ENCODE assay signal across 8 mouse cellular contexts in genomic region chr11:101465101-101465868, GRCm38 (mm10). TPM values are rescaled to one million over a fixed set of nuclear protein-coding genes. Genes with fewer than 3 reads are reported as not detected.
DNase-seq lines count a peak whose midpoint lies in the region; ATAC-seq and TF ChIP-seq lines count a peak whose summit lies in the region.

No protein-coding gene starts in this region.

- DNase-seq in brain, adult 2 months (ENCODE audit: low read depth, low spot score) = peak; percentile 60
- DNase-seq in gastrocnemius, adult 8-10 months (ENCODE audit: low spot score in 2 of 2) = peak; percentile 67 to 77
- peak; percentile 42 for DNase-seq in liver, embryonic 13.5 days
- DNase-seq in naive thymus-derived CD4-positive, alpha-beta T cell, adult 2 months (ENCODE audit: low read depth) = peak; percentile 70
- DNase-seq in thymus, adult 2 months = peak; percentile 31

- WGBS in hindbrain, embryonic 16.5 days = under 1% methylated on average over 51 of the region's 51 CpGs
- WGBS in liver, embryonic 13.5 days (ENCODE audit: insufficient replicate concordance) = under 1% methylated on average over 51 of the region's 51 CpGs
- under 1% methylated on average over 51 of the region's 51 CpGs for WGBS in thymus, adult 2 months

- H3K36me3 ChIP-seq in erythroblast, embryonic 14.5 days (ENCODE audit: control insufficient read depth) = peaks cover 8% of the 10 kb centered on the region
- peaks cover 15% of the 10 kb centered on the region for H3K36me3 ChIP-seq in hindbrain, embryonic 16.5 days (ENCODE audit: control insufficient read depth, insufficient read depth, low read length)
- peaks cover 7% of the 10 kb centered on the region for H3K36me3 ChIP-seq in liver, embryonic 13.5 days
- peaks cover under 1% of the 10 kb centered on the region; the same call in 1 of the 2 replicates for H3K36me3 ChIP-seq in thymus, adult 2 months (ENCODE audit: control insufficient read depth, insufficient read depth, low read length)

- peaks cover 62% of the 10 kb centered on the region for H3K4me1 ChIP-seq in erythroblast, embryonic 14.5 days (ENCODE audit: control insufficient read depth)
- peaks cover 46% of the 10 kb centered on the region for H3K4me1 ChIP-seq in hindbrain, embryonic 16.5 days (ENCODE audit: control insufficient read depth, insufficient read depth, low read depth, low read length)
- peaks cover 73% of the 10 kb centered on the region for H3K4me1 ChIP-seq in liver, embryonic 13.5 days (replicated peaks)
- H3K4me1 ChIP-seq in thymus, adult 2 months (replicated peaks; ENCODE audit: control insufficient read depth, insufficient read depth, low read length) = peaks cover 24% of the 10 kb centered on the region

- peak overlapping the region; percentile 93 for H3K9ac ChIP-seq in hindbrain, embryonic 16.5 days (ENCODE audit: low read depth, low read length)
- H3K9ac ChIP-seq in liver, embryonic 13.5 days = peak overlapping the region; percentile 70

- TF ChIP-seq CTCF in thymus, adult 2 months (IDR thresholded peaks at IDR 0.05; ENCODE audit: borderline replicate concordance, control insufficient read depth, extremely low read depth, insufficient read depth, low read length, poor library complexity) = no peak

- peak overlapping the region; percentile 94 for H3K27ac ChIP-seq in hindbrain, embryonic 16.5 days (ENCODE audit: low read depth, low read length)
- H3K27ac ChIP-seq in liver, embryonic 13.5 days = peak overlapping the region; percentile 60
- H3K27ac ChIP-seq in thymus, adult 2 months (ENCODE audit: control insufficient read depth, insufficient read depth, low read length) = no peak overlapping the region

- peaks cover 78% of the 10 kb centered on the region for H3K27me3 ChIP-seq in erythroblast, embryonic 14.5 days (ENCODE audit: control insufficient read depth)
- no peaks in the 10 kb centered on the region for H3K27me3 ChIP-seq in hindbrain, embryonic 16.5 days (replicated peaks; ENCODE audit: control insufficient read depth, insufficient read depth, low read length)
- H3K27me3 ChIP-seq in liver, embryonic 13.5 days = peaks cover 66% of the 10 kb centered on the region
- H3K27me3 ChIP-seq in thymus, adult 2 months (ENCODE audit: control insufficient read depth, insufficient read depth, low read length) = no peaks in the 10 kb centered on the region

- TF ChIP-seq POLR2A in thymus, adult 2 months (IDR thresholded peaks at IDR 0.05; ENCODE audit: control insufficient read depth, extremely low read depth, insufficient read depth, low read length, poor library complexity) = no peak

- peak overlapping the region; percentile 61 for H3K4me2 ChIP-seq in hindbrain, embryonic 16.5 days (ENCODE audit: low read length)
- peak overlapping the region; percentile 97 for H3K4me2 ChIP-seq in liver, embryonic 13.5 days

- no peaks in the 10 kb centered on the region for H3K9me3 ChIP-seq in erythroblast, embryonic 14.5 days (ENCODE audit: control insufficient read depth, low read length)
- H3K9me3 ChIP-seq in hindbrain, embryonic 16.5 days (ENCODE audit: control insufficient read depth, low read length) = no peaks in the 10 kb centered on the region
- no peaks in the 10 kb centered on the region for H3K9me3 ChIP-seq in liver, embryonic 13.5 days (replicated peaks)

- ATAC-seq in erythroblast, adult 5-6 weeks (replicated peaks; ENCODE audit: low FRiP score, poor library complexity, severe bottlenecking) = no peak
- ATAC-seq in hindbrain, embryonic 16.5 days = peak; percentile 25
- ATAC-seq in liver, embryonic 13.5 days (ENCODE audit: low read depth) = peak; percentile 37

- H3K4me3 ChIP-seq in erythroblast, embryonic 14.5 days (replicated peaks) = peak overlapping the region; percentile 69
- H3K4me3 ChIP-seq in hindbrain, embryonic 16.5 days (ENCODE audit: low read length) = peak overlapping the region; percentile 94
- peak overlapping the region; percentile 69 for H3K4me3 ChIP-seq in liver, embryonic 13.5 days (replicated peaks)
- peak overlapping the region; percentile 92 for H3K4me3 ChIP-seq in thymus, adult 2 months (ENCODE audit: control insufficient read depth, insufficient read depth, low read length)

RNA-seq across cellular contexts. Expression of gene Rnd2, which starts 0.5 kb away (rescaled TPM):
- polyA plus RNA-seq in erythroblast, embryonic 14.5 days (2012) = 0.09 and 0.16 TPM in 2 replicates
- not detected in 2 replicates for total RNA-seq in erythroblast, adult 5-6 weeks (2015; ENCODE audit: low replicate concordance)
- total RNA-seq in erythroblast, adult 5-6 weeks (2017; ENCODE audit: low replicate concordance) = 1.4 TPM in 1 of 2 replicates, not detected in the other
- total RNA-seq in gastrocnemius, adult 8-10 months (2022) = 1 to 10 TPM; 2.4 to 3.9 (median 3.5) TPM
- 83.2 and 90.6 TPM in 2 replicates for polyA plus RNA-seq in hindbrain, embryonic 16.5 days (2015; fragmentation: Nextera tagmentation; extraction: Ambion mirVana)
- polyA plus RNA-seq in liver, embryonic 13.5 days (2015; fragmentation: Nextera tagmentation; extraction: Ambion mirVana) = 3.1 and 3.4 TPM in 2 replicates
- polyA plus RNA-seq in thymus, adult 2 months (2012; rRNA removed) = 3.5 and 4.3 TPM in 2 replicates

RNA-seq across cellular contexts. Expression of gene Vat1, which starts 0.7 kb away (rescaled TPM):
- 0.69 and 0.80 TPM in 2 replicates for polyA plus RNA-seq in erythroblast, embryonic 14.5 days (2012)
- 12.3 and 16.1 TPM in 2 replicates for total RNA-seq in erythroblast, adult 5-6 weeks (2015; ENCODE audit: low replicate concordance)
- 6.7 and 8.1 TPM in 2 replicates for total RNA-seq in erythroblast, adult 5-6 weeks (2017; ENCODE audit: low replicate concordance)
- total RNA-seq in gastrocnemius, adult 8-10 months (2022) = 10 to 100 TPM in 2 of 4 experiments, 1 to 10 TPM in 2; 7.9 to 14.0 (median 9.8) TPM
- 125 and 134 TPM in 2 replicates for polyA plus RNA-seq in hindbrain, embryonic 16.5 days (2015; fragmentation: Nextera tagmentation; extraction: Ambion mirVana)
- polyA plus RNA-seq in liver, embryonic 13.5 days (2015; fragmentation: Nextera tagmentation; extraction: Ambion mirVana) = 8.8 and 8.9 TPM in 2 replicates
- polyA plus RNA-seq in thymus, adult 2 months (2012; rRNA removed) = 67.9 and 73.6 TPM in 2 replicates

RNA-seq across cellular contexts. Expression of gene Ifi35, which starts 17.1 kb away (rescaled TPM):
- polyA plus RNA-seq in erythroblast, embryonic 14.5 days (2012) = 1.6 and 2.1 TPM in 2 replicates
- total RNA-seq in erythroblast, adult 5-6 weeks (2015; ENCODE audit: low replicate concordance) = 71.9 and 78.0 TPM in 2 replicates
- 62.4 and 81.0 TPM in 2 replicates for total RNA-seq in erythroblast, adult 5-6 weeks (2017; ENCODE audit: low replicate concordance)
- total RNA-seq in gastrocnemius, adult 8-10 months (2022) = 1 to 10 TPM; 7.4 to 9.7 (median 8.7) TPM
- 3.9 and 4.8 TPM in 2 replicates for polyA plus RNA-seq in hindbrain, embryonic 16.5 days (2015; fragmentation: Nextera tagmentation; extraction: Ambion mirVana)
- 31.4 and 33.0 TPM in 2 replicates for polyA plus RNA-seq in liver, embryonic 13.5 days (2015; fragmentation: Nextera tagmentation; extraction: Ambion mirVana)
- polyA plus RNA-seq in thymus, adult 2 months (2012; rRNA removed) = 63.6 and 83.6 TPM in 2 replicates

RNA-seq across cellular contexts. Expression of gene Rpl27, which starts 23.2 kb away (rescaled TPM):
- polyA plus RNA-seq in erythroblast, embryonic 14.5 days (2012) = 28.9 and 48.8 TPM in 2 replicates
- 108 and 182 TPM in 2 replicates for total RNA-seq in erythroblast, adult 5-6 weeks (2015; ENCODE audit: low replicate concordance)
- total RNA-seq in erythroblast, adult 5-6 weeks (2017; ENCODE audit: low replicate concordance) = 176 and 239 TPM in 2 replicates
- total RNA-seq in gastrocnemius, adult 8-10 months (2022) = 10 to 100 TPM; 20.8 to 47.8 (median 31.7) TPM
- polyA plus RNA-seq in hindbrain, embryonic 16.5 days (2015; fragmentation: Nextera tagmentation; extraction: Ambion mirVana) = 204 and 207 TPM in 2 replicates
- 344 and 360 TPM in 2 replicates for polyA plus RNA-seq in liver, embryonic 13.5 days (2015; fragmentation: Nextera tagmentation; extraction: Ambion mirVana)
- 666 and 730 TPM in 2 replicates for polyA plus RNA-seq in thymus, adult 2 months (2012; rRNA removed)

RNA-seq across cellular contexts. Expression of gene Ptges3l, which starts 40.2 kb away (rescaled TPM):
- not detected in 2 replicates for polyA plus RNA-seq in erythroblast, embryonic 14.5 days (2012)
- total RNA-seq in erythroblast, adult 5-6 weeks (2015; ENCODE audit: low replicate concordance) = 2.9 TPM in 1 of 2 replicates, not detected in the other
- not detected in 2 replicates for total RNA-seq in erythroblast, adult 5-6 weeks (2017; ENCODE audit: low replicate concordance)
- total RNA-seq in gastrocnemius, adult 8-10 months (2022) = 10 to 100 TPM; 82.1 to 86.1 (median 84.0) TPM
- polyA plus RNA-seq in hindbrain, embryonic 16.5 days (2015; fragmentation: Nextera tagmentation; extraction: Ambion mirVana) = 3.1 and 3.9 TPM in 2 replicates
- polyA plus RNA-seq in liver, embryonic 13.5 days (2015; fragmentation: Nextera tagmentation; extraction: Ambion mirVana) = 0.66 and 1.2 TPM in 2 replicates
- polyA plus RNA-seq in thymus, adult 2 months (2012; rRNA removed) = 1.3 and 3.1 TPM in 2 replicates

Comparison
In these comparisons a context has a peak if more than half of its experiments do, and no peak if none do; other contexts are left out.
1. RNA of gene Rnd2, which starts 0.5 kb away (polyA plus RNA-seq): 83.2 to 90.6 TPM in hindbrain, embryonic 16.5 days; 3.5 to 4.3 TPM in thymus, adult 2 months, 3.1 to 3.4 TPM in liver, embryonic 13.5 days and 0.09 to 0.16 TPM in erythroblast, embryonic 14.5 days; every median in the first group is over 10 times any median in the second.
2. Peak in every context shown above with its lines, with median percentiles within 50 percentile points of each other: H3K4me3 ChIP-seq and DNase-seq.